Mouse (Mus musculus): ENCODE measurements at regions not wholly inside any gene's neighbourhood (a gene's known extent, or its start where the extent isn't known, plus 50 kb on each side); places are given as distances from the start of the nearest gene placed in this dataset.

DNA sequence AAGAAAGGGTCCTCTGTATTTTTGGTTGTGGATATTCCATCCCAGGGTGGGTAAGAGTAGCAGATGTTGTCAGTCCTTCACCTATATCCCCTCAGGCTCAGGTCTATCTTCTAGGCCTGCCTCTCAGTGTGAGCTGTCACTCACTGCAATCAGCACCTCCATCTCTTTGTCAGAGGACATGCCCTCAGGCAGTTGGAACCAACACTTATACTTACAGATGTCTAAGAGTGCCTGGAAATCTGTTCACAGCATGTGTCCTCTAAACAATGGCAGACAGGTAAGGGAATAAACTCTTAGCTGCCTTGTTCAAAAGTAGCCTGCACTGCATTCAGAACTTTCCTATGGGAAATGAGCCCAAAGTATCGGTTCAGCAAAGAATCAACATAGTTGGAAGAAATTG lies 153.1 kb upstream of the Gap43 start:
- no peak for TF ChIP-seq CTCF (IDR thresholded peaks at IDR 0.05; ENCODE audit: low read depth)
- TF ChIP-seq EP300 (IDR thresholded peaks at IDR 0.05; ENCODE audit: low read depth), result no peak

All from heart, postnatal 0 days (tissue).